Mouse (Mus musculus): ENCODE measurements at regions not wholly inside any gene's neighbourhood (a gene's known extent, or its start where the extent isn't known, plus 50 kb on each side); places are given as distances from the start of the nearest gene placed in this dataset.
"Not testable (repeated sequence)": the region's sequence is repeated elsewhere in the genome, so short reads cannot be mapped to it uniquely, and the experiment has no call there.

GRCm38 (mm10) chr6:70356303-70356702 is 435.7 kb downstream of the Rpia start:
- Histone ChIP-seq H3K4me3 (replicated peaks; ENCODE audit: insufficient read depth, low read depth, low read length) (no peak overlapping the region), H3K27me3 (ENCODE audit: control insufficient read depth, insufficient read depth, low read length) (no peaks in the 10 kb centered on the region)
- no peak for DNase-seq

DNA sequence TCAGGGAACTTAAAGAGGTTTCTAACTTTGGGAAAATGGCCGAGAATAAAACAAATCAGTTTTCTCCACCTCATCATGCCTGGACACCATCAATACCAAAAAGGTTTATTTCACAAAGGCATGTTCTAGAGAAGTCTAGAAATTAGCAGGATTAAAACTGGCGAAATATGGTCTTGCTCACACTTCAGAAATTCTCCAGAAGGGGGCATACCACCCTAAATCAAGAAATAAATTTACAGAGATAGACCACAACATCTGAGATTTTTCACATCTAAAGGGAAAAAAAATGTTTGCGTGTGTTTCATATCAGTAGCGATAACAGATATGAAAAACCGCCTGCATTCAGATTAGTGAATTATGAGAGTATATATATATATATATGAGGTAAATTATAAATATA is 449.9 kb downstream of the Rpia start:
- TF ChIP-seq POLR2A (IDR thresholded peaks at IDR 0.05; ENCODE audit: borderline replicate concordance, insufficient read depth, low read length) (no peak), CTCF (IDR thresholded peaks at IDR 0.05; ENCODE audit: borderline replicate concordance, insufficient read depth, low read depth, low read length) (no peak)
- WGBS = 82% methylated on average over 5 of the region's 5 CpGs
- Histone ChIP-seq H3K4me1 (ENCODE audit: control insufficient read depth, insufficient read depth, low read length) (no peaks in the 10 kb centered on the region), H3K27me3 (ENCODE audit: control insufficient read depth, insufficient read depth, low read length) (no peaks in the 10 kb centered on the region), H3K4me3 (replicated peaks; ENCODE audit: insufficient read depth, low read depth, low read length) (no peak overlapping the region), H3K27ac (ENCODE audit: insufficient read depth, low read length) (no peak overlapping the region)
- DNase-seq = no peak

More at GRCm38 (mm10) chr6:70356303-70356702, 435.7 kb downstream of the Rpia start:
- 81% methylated on average over 2 of the region's 2 CpGs for WGBS
- TF ChIP-seq CTCF (IDR thresholded peaks at IDR 0.05; ENCODE audit: borderline replicate concordance, insufficient read depth, low read depth, low read length) = no peak
- TF ChIP-seq POLR2A (IDR thresholded peaks at IDR 0.05; ENCODE audit: borderline replicate concordance, insufficient read depth, low read length) = no peak
- Histone ChIP-seq H3K4me1 (ENCODE audit: control insufficient read depth, insufficient read depth, low read length) (no peaks in the 10 kb centered on the region), H3K27ac (ENCODE audit: insufficient read depth, low read length) (no peak overlapping the region)

DNA sequence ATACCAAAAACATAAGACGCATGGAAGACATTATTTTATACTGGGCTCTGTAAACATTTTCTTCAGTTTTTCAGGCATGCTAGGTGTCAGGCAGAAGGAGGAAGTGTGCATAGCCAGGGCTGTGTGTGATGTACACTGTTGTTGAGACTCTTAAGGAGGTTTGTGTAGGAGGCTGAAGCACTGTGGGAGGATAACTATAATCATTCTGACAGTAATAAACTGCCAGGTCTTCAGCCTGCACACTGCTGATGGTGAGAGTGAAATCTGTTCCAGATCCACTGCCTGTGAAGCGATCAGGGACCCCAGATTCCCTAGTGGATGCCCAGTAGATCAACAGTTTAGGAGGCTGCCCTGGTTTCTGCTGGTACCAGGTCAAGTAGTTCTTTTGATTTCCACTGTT is 451.3 kb downstream of the Rpia start:
- DNase-seq = peak in 1 of 2 experiments; percentile 3
- H3K4me1 ChIP-seq (ENCODE audit: control insufficient read depth, insufficient read depth, low read length); H3K27ac ChIP-seq (ENCODE audit: insufficient read depth, low read length); H3K27me3 ChIP-seq (ENCODE audit: control insufficient read depth, insufficient read depth, low read length); H3K4me3 ChIP-seq (replicated peaks; ENCODE audit: insufficient read depth, low read depth, low read length): not testable (repeated sequence)
- 72% methylated on average over 2 of the region's 2 CpGs for WGBS

- TF ChIP-seq CTCF (IDR thresholded peaks at IDR 0.05; ENCODE audit: borderline replicate concordance, insufficient read depth, low read depth, low read length) = no peak
- TF ChIP-seq POLR2A (IDR thresholded peaks at IDR 0.05; ENCODE audit: borderline replicate concordance, insufficient read depth, low read length) = no peak
- H3K27me3 ChIP-seq (ENCODE audit: control insufficient read depth, insufficient read depth, low read length) = no peaks in the 10 kb centered on the region
- H3K4me3 ChIP-seq (replicated peaks; ENCODE audit: insufficient read depth, low read depth, low read length) = no peak overlapping the region
- H3K4me1 ChIP-seq (ENCODE audit: control insufficient read depth, insufficient read depth, low read length) = no peaks in the 10 kb centered on the region
- no peak for DNase-seq
- WGBS = 58% methylated on average over 1 of the region's 1 CpGs
- no peak overlapping the region for H3K27ac ChIP-seq (ENCODE audit: insufficient read depth, low read length)
Measured at GRCm38 (mm10) chr6:70315318-70315717, 476.7 kb downstream of the Rpia start.

GRCm38 (mm10) chr6:70314667-70315066 is 477.4 kb downstream of the Rpia start:
- H3K4me1 ChIP-seq (ENCODE audit: control insufficient read depth, insufficient read depth, low read length); H3K4me3 ChIP-seq (replicated peaks; ENCODE audit: insufficient read depth, low read depth, low read length); H3K27ac ChIP-seq (ENCODE audit: insufficient read depth, low read length); H3K27me3 ChIP-seq (ENCODE audit: control insufficient read depth, insufficient read depth, low read length): not testable (repeated sequence)
- DNase-seq = peak in 1 of 2 experiments; percentile 3
- 73% methylated on average over 2 of the region's 2 CpGs for WGBS

- not testable (repeated sequence) for DNase-seq; H3K4me3 ChIP-seq (replicated peaks; ENCODE audit: insufficient read depth, low read depth, low read length); H3K4me1 ChIP-seq (ENCODE audit: control insufficient read depth, insufficient read depth, low read length)
Measured at GRCm38 (mm10) chr6:70301100-70301499, 490.9 kb downstream of the Rpia start.

GRCm38 (mm10) chr6:70260227-70260626 is 531.8 kb downstream of the Rpia start:
- not testable (repeated sequence) for H3K4me3 ChIP-seq (replicated peaks; ENCODE audit: insufficient read depth, low read depth, low read length); H3K4me1 ChIP-seq (ENCODE audit: control insufficient read depth, insufficient read depth, low read length); DNase-seq; H3K27me3 ChIP-seq (ENCODE audit: control insufficient read depth, insufficient read depth, low read length); H3K27ac ChIP-seq (ENCODE audit: insufficient read depth, low read length)
- WGBS = 72% methylated on average over 3 of the region's 3 CpGs

More at GRCm38 (mm10) chr6:70301100-70301499, 490.9 kb downstream of the Rpia start:
- H3K27ac ChIP-seq (ENCODE audit: insufficient read depth, low read length); H3K27me3 ChIP-seq (ENCODE audit: control insufficient read depth, insufficient read depth, low read length): not testable (repeated sequence)

GRCm38 (mm10) chr6:70240167-70240566 is 551.9 kb downstream of the Rpia start:
- not testable (repeated sequence) for DNase-seq; H3K27me3 ChIP-seq (ENCODE audit: control insufficient read depth, insufficient read depth, low read length); H3K4me1 ChIP-seq (ENCODE audit: control insufficient read depth, insufficient read depth, low read length); H3K27ac ChIP-seq (ENCODE audit: insufficient read depth, low read length); H3K4me3 ChIP-seq (replicated peaks; ENCODE audit: insufficient read depth, low read depth, low read length)
- no CpG with 5 or more reads among the region's 1 CpGs for WGBS

DNA sequence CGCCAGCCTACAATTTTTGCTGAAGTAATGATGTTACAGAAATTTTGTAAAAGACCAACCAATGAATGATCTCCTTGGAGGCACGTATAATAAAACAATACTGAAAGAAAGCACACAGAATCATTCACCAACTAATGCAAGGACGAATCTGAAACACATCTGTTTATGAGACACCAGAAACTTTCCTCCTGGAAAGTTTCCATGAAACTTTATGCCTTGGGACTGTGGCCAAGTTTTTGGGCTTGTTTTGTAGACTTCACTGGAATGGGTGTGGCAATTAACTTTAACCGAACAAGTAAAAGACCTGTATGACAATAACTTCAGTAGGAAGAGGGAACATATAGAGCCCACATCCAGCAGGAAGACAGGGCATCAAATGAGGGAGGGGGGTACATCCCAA is 564.9 kb downstream of the Rpia start:
- TF ChIP-seq CTCF (IDR thresholded peaks at IDR 0.05; ENCODE audit: borderline replicate concordance, insufficient read depth, low read depth, low read length) = no peak
- TF ChIP-seq POLR2A (IDR thresholded peaks at IDR 0.05; ENCODE audit: borderline replicate concordance, insufficient read depth, low read length) = no peak
- 49% methylated on average over 4 of the region's 4 CpGs for WGBS
- no peak for DNase-seq
- no peak overlapping the region for H3K4me3 ChIP-seq (replicated peaks; ENCODE audit: insufficient read depth, low read depth, low read length)
- H3K27ac ChIP-seq (ENCODE audit: insufficient read depth, low read length) = no peak overlapping the region
- H3K4me1 ChIP-seq (ENCODE audit: control insufficient read depth, insufficient read depth, low read length) = no peaks in the 10 kb centered on the region
- H3K27me3 ChIP-seq (ENCODE audit: control insufficient read depth, insufficient read depth, low read length) = no peaks in the 10 kb centered on the region

DNA sequence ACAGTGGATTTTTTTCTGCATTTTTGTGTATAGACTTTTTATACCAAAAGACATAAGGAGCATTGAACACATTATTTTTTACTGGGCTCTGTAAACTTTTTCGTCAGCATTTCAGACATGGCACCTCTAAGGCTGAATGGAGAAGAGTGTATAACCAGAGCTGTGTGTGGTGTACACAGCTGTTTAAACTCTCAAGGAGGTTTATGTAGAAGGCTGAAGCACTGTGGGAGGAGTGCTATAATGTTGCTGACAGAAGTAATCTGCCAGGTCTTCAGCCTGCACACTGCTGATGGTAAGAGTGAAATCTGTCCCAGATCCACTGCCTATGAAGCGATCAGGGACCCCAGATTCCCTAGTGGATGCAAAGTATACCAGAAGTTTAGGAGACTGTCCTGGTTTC is 575.4 kb downstream of the Rpia start:
- H3K27me3 ChIP-seq (ENCODE audit: control insufficient read depth, insufficient read depth, low read length); H3K27ac ChIP-seq (ENCODE audit: insufficient read depth, low read length); H3K4me3 ChIP-seq (replicated peaks; ENCODE audit: insufficient read depth, low read depth, low read length); DNase-seq; H3K4me1 ChIP-seq (ENCODE audit: control insufficient read depth, insufficient read depth, low read length): not testable (repeated sequence)
- 66% methylated on average over 2 of the region's 2 CpGs for WGBS

DNA sequence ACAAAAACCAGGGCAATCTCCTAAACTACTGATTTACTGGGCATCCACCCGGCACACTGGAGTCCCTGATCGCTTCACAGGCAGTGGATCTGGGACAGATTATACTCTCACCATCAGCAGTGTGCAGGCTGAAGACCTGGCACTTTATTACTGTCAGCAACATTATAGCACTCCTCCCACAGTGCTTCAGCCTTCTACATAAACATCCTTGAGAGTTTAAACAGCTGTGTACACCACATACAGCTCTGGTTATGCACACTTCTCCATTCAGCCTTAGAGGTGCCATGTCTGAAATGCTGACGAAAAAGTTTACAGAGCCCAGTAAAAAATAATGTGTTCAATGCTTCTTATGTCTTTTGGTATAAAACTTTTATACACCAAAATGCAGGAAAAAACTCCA is 576.3 kb downstream of the Rpia start:
- not testable (repeated sequence) for H3K27ac ChIP-seq (ENCODE audit: insufficient read depth, low read length); DNase-seq; H3K27me3 ChIP-seq (ENCODE audit: control insufficient read depth, insufficient read depth, low read length); H3K4me1 ChIP-seq (ENCODE audit: control insufficient read depth, insufficient read depth, low read length); H3K4me3 ChIP-seq (replicated peaks; ENCODE audit: insufficient read depth, low read depth, low read length)
- 85% methylated on average over 3 of the region's 3 CpGs for WGBS

Data from cerebellum, adult 2 months (tissue).